Comparison of ENCODE assay signal across 25 mouse cellular contexts in genomic region chr10:14052109-14052689, GRCm38 (mm10).
DNase-seq lines count a peak whose midpoint lies in the region; ATAC-seq and TF ChIP-seq lines count a peak whose summit lies in the region.
"Had no signal": no experiment of that assay in that cellular context is flagged by ENCODE, and none has a peak within 500 bp of the region (broad histone marks: within the 10 kb centered on the region; RNA-seq: fewer than 3 reads in every experiment).

No protein-coding gene starts in this region.

- ATAC-seq in liver, postnatal 0 days: no peak
- ATAC-seq: forebrain, embryonic 13.5 days; forebrain, embryonic 16.5 days; hindbrain, embryonic 16.5 days had no signal

- DNase-seq in heart, adult 11 months: peak; percentile 43
- no peak for DNase-seq in heart, embryonic 10.5 days (ENCODE audit: low spot score)
- peak; percentile 60 for DNase-seq in CD4-positive, CD25-positive, alpha-beta regulatory T cell, adult 2 months (ENCODE audit: low read depth, low spot score)
- peak; percentile 74 for DNase-seq in induced T-regulatory cell, adult 2 months (ENCODE audit: low read depth)
- no peak for DNase-seq in adrenal gland, postnatal 10 days
- no peak for DNase-seq in layer of hippocampus, adult 9-10 months (ENCODE audit: low spot score)
- no peak for DNase-seq in liver, postnatal 0 days
- DNase-seq: adrenal gland, adult 8-10 months; adrenal gland, postnatal 36 days; B cell, adult 2 months; cerebellum, adult 18-20 months; cerebellum, adult 9-10 months; cerebellum, postnatal 14 days; gastrocnemius, postnatal 25 days; heart, postnatal 10 days; heart, postnatal 36 days; kidney, adult 11 months had no signal

- TF ChIP-seq CTCF in liver, postnatal 0 days (IDR thresholded peaks at IDR 0.05; ENCODE audit: low read depth): no peak

- no peaks in the 10 kb centered on the region for H3K9me3 ChIP-seq in heart, embryonic 10.5 days
- no peaks in the 10 kb centered on the region for H3K9me3 ChIP-seq in liver, postnatal 0 days (ENCODE audit: low read length)
- H3K9me3 ChIP-seq: forebrain, embryonic 10.5 days; forebrain, embryonic 13.5 days; heart, embryonic 12.5 days; heart, embryonic 15.5 days; hindbrain, embryonic 10.5 days; hindbrain, embryonic 13.5 days had no signal

- H3K36me3 ChIP-seq in heart, embryonic 10.5 days: no peaks in the 10 kb centered on the region
- H3K36me3 ChIP-seq in liver, postnatal 0 days (replicated peaks; ENCODE audit: insufficient read depth, low read length): no peaks in the 10 kb centered on the region
- H3K36me3 ChIP-seq: forebrain, embryonic 10.5 days; heart, embryonic 12.5 days; heart, embryonic 15.5 days; hindbrain, embryonic 10.5 days; hindbrain, embryonic 13.5 days had no signal

- no peak overlapping the region for H3K4me2 ChIP-seq in liver, postnatal 0 days (ENCODE audit: low read depth, low read length)
- H3K4me2 ChIP-seq: forebrain, embryonic 13.5 days; heart, embryonic 12.5 days; heart, embryonic 15.5 days; hindbrain, embryonic 13.5 days had no signal

- no peak overlapping the region for H3K27ac ChIP-seq in heart, embryonic 10.5 days
- no peak overlapping the region for H3K27ac ChIP-seq in liver, postnatal 0 days (ENCODE audit: low read depth)
- H3K27ac ChIP-seq: forebrain, embryonic 10.5 days; forebrain, embryonic 13.5 days; heart, embryonic 15.5 days; hindbrain, embryonic 10.5 days; hindbrain, embryonic 13.5 days had no signal

- no peaks in the 10 kb centered on the region for H3K27me3 ChIP-seq in heart, embryonic 10.5 days (ENCODE audit: insufficient read depth, poor library complexity, severe bottlenecking)
- no peaks in the 10 kb centered on the region for H3K27me3 ChIP-seq in liver, postnatal 0 days (ENCODE audit: insufficient read depth, low read length)
- H3K27me3 ChIP-seq: forebrain, embryonic 13.5 days; heart, embryonic 12.5 days; heart, embryonic 15.5 days; hindbrain, embryonic 13.5 days had no signal

- H3K4me1 ChIP-seq in heart, embryonic 10.5 days: peaks cover 39% of the 10 kb centered on the region
- peaks cover 22% of the 10 kb centered on the region for H3K4me1 ChIP-seq in liver, postnatal 0 days (ENCODE audit: insufficient read depth)

- 85% methylated on average over 8 of the region's 8 CpGs for WGBS in heart, embryonic 10.5 days
- WGBS in liver, postnatal 0 days (ENCODE audit: insufficient replicate concordance): 79% methylated on average over 8 of the region's 8 CpGs

- H3K4me3 ChIP-seq in heart, embryonic 10.5 days: no peak overlapping the region
- H3K4me3 ChIP-seq in liver, postnatal 0 days (ENCODE audit: low read depth, low read length): no peak overlapping the region
- H3K4me3 ChIP-seq: forebrain, embryonic 10.5 days; forebrain, embryonic 13.5 days; heart, embryonic 12.5 days; heart, embryonic 15.5 days; hindbrain, embryonic 10.5 days; hindbrain, embryonic 13.5 days had no signal

- no peak for TF ChIP-seq EP300 in liver, postnatal 0 days (IDR thresholded peaks at IDR 0.05; ENCODE audit: low read depth)

- no peak overlapping the region for H3K9ac ChIP-seq in liver, postnatal 0 days (replicated peaks)
- H3K9ac ChIP-seq: forebrain, embryonic 13.5 days; heart, embryonic 12.5 days; heart, embryonic 15.5 days; hindbrain, embryonic 13.5 days had no signal

Comparison
In these comparisons a context has a peak if more than half of its experiments do, and no peak if none do; other contexts are left out.
1. DNase-seq: peak in heart, adult 11 months (single experiment), CD4-positive, CD25-positive, alpha-beta regulatory T cell, adult 2 months (single experiment) and induced T-regulatory cell, adult 2 months (single experiment); none in heart, embryonic 10.5 days (single experiment), adrenal gland, postnatal 10 days (single experiment), layer of hippocampus, adult 9-10 months (single experiment) and liver, postnatal 0 days (single experiment).